Mouse (Mus musculus) hindbrain, embryonic 10.5 days (tissue): ENCODE data around the gene Mc1r. TPM values are rescaled to one million over a fixed set of nuclear protein-coding genes. Genes with fewer than 3 reads are reported as not detected.
"Not testable (repeated sequence)": the region's sequence is repeated elsewhere in the genome, so short reads cannot be mapped to it uniquely, and the experiment has no call there.

Source experiments
- DNase-seq: peaks from one replicate; pipeline ENCODE4 v3.0.0-alpha.2; 2017; ENCODE audit warnings: low spot score
- H3K27ac ChIP-seq: fragments of 300-500 bp; sonication (generic); 2 replicates; pipeline ENCODE4 v1.5.1; 2016; ENCODE audit warnings: mild to moderate bottlenecking, moderate library complexity
- H3K27me3 ChIP-seq: fragments of 300-500 bp; sonication (generic); 2 replicates; pipeline ENCODE4 v1.6.1; 2016; ENCODE audit warnings: mild to moderate bottlenecking; ENCODE audit not compliant: poor library complexity, insufficient read depth, severe bottlenecking
- H3K36me3 ChIP-seq: fragments of 300-500 bp; sonication (generic); 2 replicates; pipeline ENCODE4 v1.6.1; 2016; ENCODE audit warnings: mild to moderate bottlenecking, moderate library complexity
- H3K4me1 ChIP-seq: fragments of 300-500 bp; sonication (generic); replicated peaks from 2 replicates; pipeline ENCODE4 v1.6.1; 2016; ENCODE audit warnings: mild to moderate bottlenecking
- H3K4me3 ChIP-seq: fragments of 300-500 bp; sonication (generic); 2 replicates; pipeline ENCODE4 v1.5.1; 2016; ENCODE audit warnings: mild to moderate bottlenecking, moderate library complexity
- H3K9me3 ChIP-seq: fragments of 300-500 bp; sonication (generic); 2 replicates; pipeline ENCODE4 v1.6.1; 2016; ENCODE audit warnings: mild to moderate bottlenecking, moderate library complexity
- WGBS: fragments of 180-500 bp; shearing (Covaris S2); methylation state at CpG from one replicate; pipeline ENCODE4 v1.1.7; 2016; 5-methylcytosine and 5-hydroxymethylcytosine counted together
- polyA plus RNA-seq: library from polyadenylated mRNA; unstranded; fragments of >200 nt; fragmentation: Nextera tagmentation; extraction: Ambion mirVana; gene quantifications from 2 replicates; pipeline ENCODE4 v1.2.1, GENCODE M21; 2016

Mc1r gene
- polyA plus RNA-seq, 1 experiment from 2014 or later: 0.21 TPM

DNA sequence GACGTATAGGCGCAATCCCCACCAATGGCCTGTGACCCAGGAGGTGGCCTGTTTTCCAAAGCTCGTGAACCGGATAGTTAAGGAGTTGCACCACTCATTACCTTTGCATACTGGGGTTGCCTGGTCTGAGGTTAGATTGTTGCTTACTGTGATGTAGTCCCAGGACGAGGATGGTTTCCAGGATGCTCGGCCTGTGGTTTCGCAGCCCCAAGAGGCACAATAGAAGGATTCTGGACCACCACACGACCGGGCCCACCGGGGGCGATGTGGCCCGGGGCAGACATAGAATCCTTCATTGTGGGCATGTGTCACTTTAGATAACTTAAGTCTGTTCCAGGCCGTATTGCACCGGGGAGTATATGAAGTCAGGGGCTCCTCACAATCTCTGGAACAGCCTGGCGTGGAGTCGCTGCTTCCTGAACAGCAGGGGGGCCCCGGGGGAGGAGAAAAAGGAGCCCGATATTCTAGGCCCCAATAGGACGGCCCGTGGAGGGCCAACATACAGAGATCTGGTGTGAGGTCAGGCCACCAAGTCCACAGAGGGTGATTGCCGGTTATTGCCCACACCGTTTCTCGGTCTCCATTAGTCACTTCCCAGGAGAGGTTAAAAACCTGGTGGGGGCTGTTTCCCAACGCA is 20.9 kb downstream of the Mc1r start:
- WGBS: 95% methylated on average over 24 of the region's 24 CpGs

DNA sequence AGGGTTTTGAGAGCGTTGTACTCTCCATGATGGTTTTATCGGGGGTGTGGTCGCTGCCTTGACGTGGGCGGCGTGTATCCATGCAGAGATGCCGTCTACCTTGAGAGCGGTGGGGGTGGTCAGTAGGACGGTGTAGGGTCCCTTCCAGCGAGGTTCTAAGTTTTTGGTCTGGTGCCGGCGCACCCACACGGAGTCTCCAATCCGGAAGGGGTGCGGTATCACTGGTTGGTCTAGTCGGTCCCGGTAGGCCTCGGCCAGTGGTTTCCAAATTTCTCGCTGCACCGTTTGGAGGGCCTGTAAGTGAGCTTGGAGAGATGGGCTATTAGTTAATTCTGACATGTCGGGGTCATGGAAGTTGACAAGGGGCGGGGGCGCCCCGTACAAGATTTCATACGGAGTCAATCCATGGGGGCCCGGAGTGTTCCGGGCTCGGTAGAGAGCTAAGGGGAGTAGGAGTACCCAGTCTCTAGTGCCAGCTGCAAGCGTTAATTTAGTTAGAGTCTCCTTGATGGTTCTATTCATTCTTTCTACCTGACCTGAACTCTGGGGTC is 21.5 kb downstream of the Mc1r start:
- Histone ChIP-seq H3K4me3 (no peak overlapping the region), H3K9me3 (peaks cover 67% of the 10 kb centered on the region), H3K4me1 (no peaks in the 10 kb centered on the region), H3K36me3 (no peaks in the 10 kb centered on the region), H3K27ac (no peak overlapping the region), H3K27me3 (no peaks in the 10 kb centered on the region)
- WGBS: 97% methylated on average over 29 of the region's 29 CpGs
- no peak for DNase-seq

More for the DNA sequence above, 20.9 kb downstream of the Mc1r start:
- H3K4me1 ChIP-seq: no peaks in the 10 kb centered on the region
- H3K36me3 ChIP-seq: no peaks in the 10 kb centered on the region
- H3K27me3 ChIP-seq: no peaks in the 10 kb centered on the region
- H3K9me3 ChIP-seq: peaks cover 62% of the 10 kb centered on the region
- H3K4me3 ChIP-seq: no peak overlapping the region
- no peak overlapping the region for H3K27ac ChIP-seq
- no peak for DNase-seq

DNA sequence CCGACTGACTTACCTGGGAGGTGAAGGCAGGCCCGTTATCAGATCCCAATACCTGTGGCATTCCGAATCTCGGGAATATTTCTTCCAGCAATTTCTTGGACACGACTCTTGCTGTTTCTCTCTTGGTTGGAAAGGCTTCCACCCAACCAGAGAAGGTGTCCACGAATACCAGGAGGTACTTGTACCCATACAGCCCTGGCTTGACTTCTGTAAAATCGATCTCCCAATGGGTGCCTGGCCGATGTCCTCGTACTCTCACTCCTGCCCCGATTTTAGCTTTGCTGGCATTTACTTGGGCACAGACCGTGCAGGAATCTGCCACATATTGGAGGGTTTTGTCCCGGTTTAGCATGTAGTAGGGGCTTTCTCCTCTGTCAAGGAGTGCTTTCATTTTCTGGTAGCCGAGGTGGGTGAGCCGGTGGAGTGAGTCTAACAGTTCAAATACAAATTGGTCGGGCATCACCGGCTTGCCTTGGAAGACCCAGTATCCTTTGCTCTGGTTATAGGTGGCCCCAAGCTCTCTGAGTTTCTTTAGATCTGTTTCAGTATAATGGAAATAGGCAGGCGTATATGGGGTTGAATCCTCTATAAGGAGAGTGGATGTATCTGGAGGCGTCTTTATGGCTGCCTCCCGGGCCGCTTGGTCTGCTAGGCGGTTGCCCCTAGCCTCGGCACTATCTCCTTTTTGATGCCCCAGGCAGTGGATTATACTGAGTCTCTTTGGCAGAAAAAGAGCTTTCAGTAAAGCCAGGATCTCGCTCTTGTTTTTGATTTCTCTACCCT is 22.2 kb downstream of the Mc1r start:
- H3K27ac ChIP-seq: no peak overlapping the region
- H3K9me3 ChIP-seq: peaks cover 71% of the 10 kb centered on the region
- H3K36me3 ChIP-seq: no peaks in the 10 kb centered on the region
- 95% methylated on average over 23 of the region's 23 CpGs for WGBS
- no peak overlapping the region for H3K4me3 ChIP-seq
- no peaks in the 10 kb centered on the region for H3K27me3 ChIP-seq
- no peaks in the 10 kb centered on the region for H3K4me1 ChIP-seq
- no peak for DNase-seq

DNA sequence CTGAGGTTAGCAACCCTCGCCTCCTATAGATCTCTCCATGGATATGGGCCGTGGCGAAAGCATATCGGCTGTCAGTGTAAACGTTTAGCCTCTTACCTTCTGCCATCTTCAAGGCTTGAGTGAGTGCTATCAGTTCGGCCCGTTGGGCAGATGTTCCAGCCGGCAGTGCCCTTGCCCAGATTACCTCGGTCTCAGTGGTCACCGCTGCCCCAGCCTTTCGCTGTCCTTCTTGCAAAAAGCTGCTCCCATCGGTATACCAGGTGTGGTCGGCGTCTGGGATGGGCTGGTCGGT is 22.8 kb downstream of the Mc1r start:
- 95% methylated on average over 15 of the region's 15 CpGs for WGBS
- not testable (repeated sequence) for DNase-seq, H3K27me3 ChIP-seq, H3K4me1 ChIP-seq, H3K36me3 ChIP-seq, H3K4me3 ChIP-seq, H3K27ac ChIP-seq
- H3K9me3 ChIP-seq: peaks cover 75% of the 10 kb centered on the region

DNA sequence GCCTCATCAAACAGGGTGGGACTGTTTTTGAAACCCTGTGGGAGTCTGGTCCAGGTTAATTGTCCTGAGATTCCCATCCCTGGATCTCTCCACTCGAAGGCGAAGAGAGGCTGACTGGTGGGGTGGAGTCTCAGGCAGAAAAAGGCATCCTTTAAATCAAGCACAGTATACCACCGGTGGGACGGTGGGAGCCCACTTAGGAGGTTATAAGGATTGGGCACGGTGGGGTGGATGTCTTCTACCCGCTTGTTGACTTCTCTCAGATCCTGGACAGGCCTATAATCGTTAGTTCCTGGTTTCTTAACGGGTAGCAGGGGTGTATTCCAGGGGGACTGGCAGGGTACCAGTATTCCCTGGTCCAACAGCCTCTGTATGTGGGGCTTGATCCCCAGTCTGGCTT is 24.0 kb downstream of the Mc1r start:
- DNase-seq, H3K27ac ChIP-seq, H3K36me3 ChIP-seq, H3K4me1 ChIP-seq, H3K27me3 ChIP-seq, H3K4me3 ChIP-seq: not testable (repeated sequence)
- WGBS: 90% methylated on average over 8 of the region's 8 CpGs
- peaks cover 80% of the 10 kb centered on the region for H3K9me3 ChIP-seq

DNA sequence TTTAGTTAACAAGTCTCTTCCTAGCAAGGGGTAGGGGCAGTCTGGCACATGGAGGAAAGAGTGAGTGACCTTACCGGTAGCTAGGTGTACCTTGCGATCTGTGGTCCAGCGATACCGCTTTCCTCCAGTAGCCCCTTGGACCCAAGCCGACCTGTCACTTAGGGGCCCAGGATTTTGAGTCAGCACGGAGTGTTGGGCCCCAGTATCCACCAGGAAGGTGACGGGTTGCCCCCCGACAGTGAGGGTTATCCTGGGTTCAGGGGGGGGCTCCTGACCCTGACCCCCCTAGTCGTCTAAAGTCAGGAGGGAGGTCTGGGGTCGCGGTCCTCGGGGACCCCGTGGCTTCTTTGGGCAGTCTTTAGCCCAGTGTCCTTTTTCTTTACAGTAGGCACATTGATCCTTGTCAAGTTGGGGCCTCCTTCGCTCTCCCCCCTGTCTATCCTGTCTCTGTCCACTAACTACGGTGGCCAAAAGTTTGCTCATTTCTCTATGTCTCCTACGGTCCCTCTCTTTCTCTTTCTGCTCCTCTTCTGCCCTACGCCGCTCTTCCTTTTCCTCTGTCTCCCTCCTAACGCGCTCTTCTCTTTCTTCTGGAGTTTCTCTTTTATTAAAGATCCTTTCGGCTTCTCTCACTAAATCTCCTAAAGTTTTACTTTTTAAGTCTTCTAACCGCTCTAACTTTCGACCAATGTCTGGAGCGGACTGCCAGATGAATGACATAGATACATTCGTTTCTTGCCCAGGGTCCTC is 24.9 kb downstream of the Mc1r start:
- H3K9me3 ChIP-seq: peaks cover 75% of the 10 kb centered on the region

DNA sequence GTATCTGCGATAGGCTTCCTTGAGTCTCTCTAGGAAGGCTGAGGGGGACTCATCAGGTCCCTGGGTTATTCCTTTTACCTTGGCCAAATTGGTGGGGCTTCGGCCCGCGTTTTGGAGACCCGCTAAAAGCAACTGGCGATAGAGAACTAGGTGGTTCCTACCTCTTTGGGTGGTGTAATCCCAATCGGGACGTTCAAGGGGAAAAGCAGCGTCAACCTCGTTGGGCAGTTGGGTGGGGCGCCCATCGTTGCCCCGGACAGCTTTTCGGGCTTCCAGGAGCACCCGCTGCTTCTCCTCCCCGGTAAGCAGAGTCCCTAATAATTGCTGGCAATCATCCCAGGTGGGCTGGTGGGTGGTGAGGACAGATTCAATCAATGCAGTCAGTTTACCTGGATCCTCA is 25.5 kb downstream of the Mc1r start:
- no peak for DNase-seq
- H3K4me3 ChIP-seq: no peak overlapping the region
- WGBS: 94% methylated on average over 16 of the region's 16 CpGs
- H3K27me3 ChIP-seq: no peaks in the 10 kb centered on the region
- H3K27ac ChIP-seq: no peak overlapping the region
- H3K36me3 ChIP-seq: no peaks in the 10 kb centered on the region
- H3K4me1 ChIP-seq: no peaks in the 10 kb centered on the region
- H3K9me3 ChIP-seq: peaks cover 69% of the 10 kb centered on the region

More for the DNA sequence above, 24.9 kb downstream of the Mc1r start:
- H3K27me3 ChIP-seq: no peaks in the 10 kb centered on the region
- no peak overlapping the region for H3K27ac ChIP-seq
- 94% methylated on average over 25 of the region's 25 CpGs for WGBS
- no peaks in the 10 kb centered on the region for H3K4me1 ChIP-seq
- no peaks in the 10 kb centered on the region for H3K36me3 ChIP-seq
- H3K4me3 ChIP-seq: no peak overlapping the region
- DNase-seq: no peak

DNA sequence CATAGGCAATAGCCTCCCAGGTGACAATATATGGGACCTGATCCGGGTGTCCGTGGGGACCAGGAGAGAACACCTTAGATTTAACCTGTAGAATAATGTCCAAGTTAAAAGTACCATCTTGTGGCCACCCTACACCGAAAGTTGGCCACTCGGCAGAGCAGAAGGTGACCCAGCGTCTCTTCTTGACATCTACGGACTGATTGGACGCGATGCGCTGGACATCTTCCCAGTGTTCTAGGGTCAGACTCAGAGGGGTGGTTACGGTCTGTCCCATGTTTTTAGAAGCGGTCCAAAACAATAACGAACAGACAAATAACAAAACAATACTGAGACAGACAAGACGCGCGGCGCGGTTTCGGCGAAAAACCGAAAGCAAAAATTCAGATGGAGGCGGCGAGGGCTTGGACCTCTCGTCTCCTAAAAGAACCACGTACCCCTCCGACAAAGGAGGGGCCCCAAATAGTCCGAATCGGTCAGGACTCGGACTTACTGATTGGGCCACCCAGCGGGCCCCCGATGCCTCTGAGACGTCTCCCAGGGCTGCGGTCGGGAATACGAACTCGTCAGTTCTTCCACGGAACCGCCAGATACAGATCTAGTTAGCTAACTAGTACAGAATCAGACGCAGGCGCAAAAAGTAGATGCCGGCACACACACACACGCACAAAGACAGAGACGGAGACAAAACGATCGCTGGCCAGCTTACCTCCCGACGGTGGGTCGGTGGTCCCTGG is 26.5 kb downstream of the Mc1r start:
- H3K4me3 ChIP-seq, H3K36me3 ChIP-seq, H3K4me1 ChIP-seq, H3K27me3 ChIP-seq, DNase-seq, H3K27ac ChIP-seq: not testable (repeated sequence)
- peaks cover 58% of the 10 kb centered on the region for H3K9me3 ChIP-seq
- WGBS: 98% methylated on average over 47 of the region's 47 CpGs

DNA sequence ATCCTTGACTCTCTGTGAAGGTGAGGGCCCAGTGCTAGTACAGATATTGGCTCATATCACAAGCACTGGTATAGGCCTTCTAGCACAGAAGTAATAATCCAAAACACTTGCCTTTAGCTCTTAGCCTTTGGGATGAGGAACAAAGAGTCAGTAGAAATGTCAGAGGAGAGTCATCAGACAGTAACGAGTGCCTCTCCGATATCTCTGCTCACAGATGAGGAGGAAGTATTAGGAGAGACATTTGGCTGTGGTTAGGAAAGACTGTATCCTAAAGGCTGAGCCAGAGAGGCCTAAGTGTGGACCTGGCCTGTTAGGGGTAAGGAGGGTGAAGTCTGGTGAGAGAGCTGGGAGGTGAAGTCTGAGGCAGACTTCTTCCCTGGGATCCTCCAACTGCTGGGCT is 34.9 kb downstream of the Mc1r start:
- Histone ChIP-seq H3K36me3 (peaks cover 6% of the 10 kb centered on the region; the same call in 1 of the 2 replicates), H3K27ac (no peak overlapping the region), H3K4me3 (no peak overlapping the region), H3K4me1 (peaks cover 20% of the 10 kb centered on the region), H3K9me3 (no peaks in the 10 kb centered on the region), H3K27me3 (no peaks in the 10 kb centered on the region)
- no peak for DNase-seq
- 97% methylated on average over 2 of the region's 2 CpGs for WGBS

DNA sequence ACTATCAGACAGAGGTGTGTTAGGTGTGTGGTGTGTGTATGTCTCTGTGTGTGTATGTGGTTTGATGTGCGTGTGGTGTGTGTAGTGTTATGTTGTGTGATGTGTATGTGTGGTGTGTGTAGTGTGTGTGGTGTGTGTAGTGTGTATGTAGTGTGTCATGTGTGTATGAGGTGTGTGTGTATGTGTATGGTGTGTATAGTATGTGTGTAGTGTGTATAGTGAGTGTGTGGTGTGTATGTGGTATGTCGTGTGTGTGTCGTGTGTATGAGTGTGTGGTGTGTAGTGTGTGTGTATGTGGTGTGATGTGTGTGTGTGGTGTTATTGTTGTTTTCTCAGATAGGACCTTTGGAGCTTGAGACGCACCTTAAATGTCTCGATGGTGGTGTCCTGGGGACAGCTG is 35.4 kb downstream of the Mc1r start:
- no peaks in the 10 kb centered on the region for H3K9me3 ChIP-seq
- WGBS: 81% methylated on average over 5 of the region's 5 CpGs
- H3K4me3 ChIP-seq: peak overlapping the region; percentile 76
- DNase-seq: no peak
- no peak overlapping the region for H3K27ac ChIP-seq
- H3K36me3 ChIP-seq: peaks cover 6% of the 10 kb centered on the region; the same call in 1 of the 2 replicates
- H3K27me3 ChIP-seq: no peaks in the 10 kb centered on the region
- H3K4me1 ChIP-seq: peaks cover 20% of the 10 kb centered on the region

DNA sequence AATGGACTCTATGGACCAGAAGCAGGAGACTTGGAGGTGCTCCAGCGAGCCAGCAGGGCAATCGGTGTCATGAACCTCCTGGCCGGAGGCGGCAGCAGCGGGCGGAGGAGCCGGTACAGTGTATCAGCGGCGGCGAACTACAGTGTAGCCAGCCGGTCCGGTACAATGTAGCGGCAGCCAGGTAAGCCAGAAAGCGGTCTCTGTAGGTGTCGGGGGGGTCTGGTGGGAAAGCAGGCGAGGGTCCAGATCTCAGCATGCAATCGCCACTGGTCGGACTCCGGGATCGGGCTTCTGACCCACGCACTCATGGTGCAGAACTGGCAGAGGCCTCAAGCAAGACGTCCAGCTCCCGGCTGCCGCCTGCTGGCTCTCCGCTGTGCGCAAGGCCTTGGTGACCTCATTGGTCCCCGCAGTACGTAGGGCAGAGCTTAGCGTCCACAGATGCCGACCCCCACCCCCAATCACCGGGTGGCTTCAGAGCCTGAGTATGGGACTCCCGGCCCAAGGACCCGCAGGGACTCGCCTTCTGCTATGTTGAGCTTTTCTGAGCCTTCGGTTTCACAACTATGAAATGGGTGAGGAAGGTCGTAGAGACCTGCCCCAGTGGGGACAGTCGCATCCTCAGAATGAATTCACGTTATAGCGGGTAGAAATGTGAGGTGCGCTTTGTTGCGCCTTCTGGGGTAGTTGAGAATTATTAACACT is 36.1 kb downstream of the Mc1r start:
- H3K9me3 ChIP-seq: no peaks in the 10 kb centered on the region
- H3K4me1 ChIP-seq: peaks cover 20% of the 10 kb centered on the region
- DNase-seq: peak; percentile 94
- H3K27ac ChIP-seq: peak overlapping the region; percentile 98
- peaks cover 6% of the 10 kb centered on the region; the same call in 1 of the 2 replicates for H3K36me3 ChIP-seq
- peak overlapping the region; percentile 76 for H3K4me3 ChIP-seq
- 1% methylated on average over 41 of the region's 41 CpGs for WGBS
- H3K27me3 ChIP-seq: no peaks in the 10 kb centered on the region

DNA sequence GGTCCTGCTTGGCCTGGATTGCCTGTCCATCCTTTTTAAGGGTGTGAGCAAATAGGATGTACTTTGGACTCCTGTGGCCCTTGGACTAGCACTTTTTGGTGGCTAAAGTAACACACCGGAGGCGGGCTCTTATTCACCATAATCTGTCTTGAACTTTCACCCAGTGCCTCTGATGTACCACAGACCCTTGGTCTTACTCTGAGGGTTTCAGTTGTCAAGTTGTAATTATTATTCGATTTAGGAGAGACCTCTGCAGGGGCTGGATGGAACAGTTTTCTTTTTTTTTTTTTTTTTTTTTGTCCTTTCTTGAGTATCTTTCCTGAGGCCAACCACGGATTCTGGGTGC is 36.6 kb downstream of the Mc1r start:
- Histone ChIP-seq H3K4me1 (peaks cover 20% of the 10 kb centered on the region), H3K27ac (peak overlapping the region; percentile 98), H3K27me3 (no peaks in the 10 kb centered on the region), H3K36me3 (peaks cover 10% of the 10 kb centered on the region), H3K4me3 (peak overlapping the region; percentile 76), H3K9me3 (no peaks in the 10 kb centered on the region)
- 42% methylated on average over 4 of the region's 4 CpGs for WGBS
- DNase-seq: no peak
